Mouse (Mus musculus) olfactory bulb, adult 2 months (tissue): ENCODE data around the gene Npm1.

ENCODE experiments used
- CTCF ChIP-seq: fragments of 200-500 bp; IDR thresholded peaks from 2 replicates; pipeline ENCODE4 v1.5.1; 2012; ENCODE audit warnings: low read depth, mild to moderate bottlenecking, low read length, moderate library complexity; ENCODE audit not compliant: insufficient read depth
- POLR2A ChIP-seq: fragments of 200-500 bp; IDR thresholded peaks from 2 replicates; pipeline ENCODE4 v1.6.1; 2012; ENCODE audit warnings: mild to moderate bottlenecking, low read depth, low read length, moderate library complexity; ENCODE audit not compliant: insufficient read depth

- TF ChIP-seq CTCF: no peak
- TF ChIP-seq POLR2A: no peak
Observed at GRCm38 (mm10) chr11:33138686-33139085, 24.3 kb downstream of the Npm1 start.
